Mouse (Mus musculus) intestine, embryonic 14.5 days (tissue): ENCODE data around the gene Spred3. TPM values are rescaled to one million over a fixed set of nuclear protein-coding genes. Genes with fewer than 3 reads are reported as not detected.
A peak's percentile ranks its signal among the peaks of the same experiment; 100 is the strongest.
"Not testable (repeated sequence)": the region's sequence is repeated elsewhere in the genome, so short reads cannot be mapped to it uniquely, and the experiment has no call there.

ENCODE experiments used
- ATAC-seq: fragments of 200-750 bp; cut with Nextera tagmentation; replicated peaks from 2 replicates; pipeline ENCODE4 v1.8.0; 2017; ENCODE audit warnings: low read depth, moderate number of reproducible peaks, moderate TSS enrichment, moderate library complexity; ENCODE audit not compliant: low FRiP score, low TSS enrichment
- DNase-seq: peaks from one replicate; pipeline ENCODE4 v3.0.0-alpha.2; 2018; ENCODE audit warnings: low spot score
- H3K27ac ChIP-seq: fragments of 300-500 bp; sonication (generic); 2 replicates; pipeline ENCODE4 v1.5.1; 2014; ENCODE audit warnings: low read depth, mild to moderate bottlenecking, control low read depth
- H3K27me3 ChIP-seq: fragments of 300-500 bp; sonication (generic); replicated peaks from 2 replicates; pipeline ENCODE4 v1.6.1; 2014; ENCODE audit warnings: low read length, control low read depth; ENCODE audit not compliant: control insufficient read depth, insufficient read depth
- H3K36me3 ChIP-seq: fragments of 300-500 bp; sonication (generic); 2 replicates; pipeline ENCODE4 v1.6.1; 2014; ENCODE audit warnings: low read length, control low read depth; ENCODE audit not compliant: control insufficient read depth, insufficient read depth
- H3K4me1 ChIP-seq: fragments of 300-500 bp; sonication (generic); replicated peaks from 2 replicates; pipeline ENCODE4 v1.6.1; 2014; ENCODE audit warnings: low read length, control low read depth, mixed read lengths; ENCODE audit not compliant: control insufficient read depth, insufficient read depth
- H3K4me2 ChIP-seq: fragments of 300-500 bp; sonication (generic); 2 replicates; pipeline ENCODE4 v1.6.1; 2014; ENCODE audit warnings: low read length
- H3K4me3 ChIP-seq: fragments of 300-500 bp; sonication (generic); 2 replicates; pipeline ENCODE4 v1.5.1; 2014; ENCODE audit warnings: low read depth, low read length, control low read depth, mixed read lengths
- H3K9ac ChIP-seq: fragments of 300-500 bp; sonication (generic); 2 replicates; pipeline ENCODE4 v1.6.1; 2014; ENCODE audit warnings: mild to moderate bottlenecking, low read length
- H3K9me3 ChIP-seq: fragments of 300-500 bp; sonication (generic); 2 replicates; pipeline ENCODE4 v1.6.1; 2016; ENCODE audit warnings: low read length, control low read depth; ENCODE audit not compliant: control insufficient read depth
- WGBS: fragments of 180-500 bp; shearing (Covaris S2); extraction: QIAGEN DNeasy Blood & Tissue Kit; methylation state at CpG from one replicate; pipeline ENCODE4 v1.1.7; 2014; 5-methylcytosine and 5-hydroxymethylcytosine counted together
- polyA plus RNA-seq: library from polyadenylated mRNA; unstranded; fragments of >200 nt; fragmentation: Nextera tagmentation; extraction: Ambion mirVana; gene quantifications from 2 replicates; pipeline ENCODE4 v1.2.1, GENCODE M21; 2014

The Spred3 gene
- 3.8 and 4.7 TPM in 2 replicates for polyA plus RNA-seq

DNA sequence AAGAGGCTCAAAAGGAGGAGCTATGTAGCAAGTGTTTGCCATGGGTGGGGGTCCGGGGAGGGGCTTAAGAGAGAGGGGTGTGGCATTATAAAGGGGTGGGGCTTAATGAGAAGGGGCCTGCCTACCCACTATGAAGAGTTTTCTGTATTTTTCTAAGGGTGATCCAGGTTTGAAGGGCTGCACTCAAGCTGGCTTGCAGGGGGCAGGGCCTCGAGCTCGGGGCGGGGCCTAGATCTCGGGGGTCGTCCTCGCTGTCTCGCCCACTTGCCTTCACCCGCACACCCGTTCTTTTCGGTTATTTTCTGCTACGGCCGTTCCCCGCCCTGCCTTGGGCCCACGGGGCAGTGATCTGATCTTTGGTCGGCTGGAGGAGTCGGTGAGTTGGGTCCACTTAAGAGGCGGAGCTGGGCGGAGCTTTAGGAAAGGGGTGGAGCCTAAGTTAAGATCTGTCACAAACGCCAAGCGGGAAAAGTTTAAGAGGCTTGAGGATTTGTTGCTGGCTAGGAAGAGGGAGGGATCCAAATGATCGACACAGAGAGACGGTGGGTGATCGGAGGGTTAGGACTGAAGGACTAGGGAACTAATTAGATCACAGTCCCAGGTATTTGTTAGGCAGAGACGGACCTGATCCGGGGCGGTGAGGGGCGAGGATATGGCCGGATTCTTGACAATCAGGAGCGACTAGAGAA, at the start of gene Spred3, which contains the start of gene Ggn:
TSS of gene Spred3 (minus strand) at position 346 of the 689 bp plus-strand sequence.
TSS of gene Ggn (plus strand) at position 145 of the 689 bp plus-strand sequence.
- 1% methylated on average over 30 of the region's 30 CpGs for WGBS

DNA sequence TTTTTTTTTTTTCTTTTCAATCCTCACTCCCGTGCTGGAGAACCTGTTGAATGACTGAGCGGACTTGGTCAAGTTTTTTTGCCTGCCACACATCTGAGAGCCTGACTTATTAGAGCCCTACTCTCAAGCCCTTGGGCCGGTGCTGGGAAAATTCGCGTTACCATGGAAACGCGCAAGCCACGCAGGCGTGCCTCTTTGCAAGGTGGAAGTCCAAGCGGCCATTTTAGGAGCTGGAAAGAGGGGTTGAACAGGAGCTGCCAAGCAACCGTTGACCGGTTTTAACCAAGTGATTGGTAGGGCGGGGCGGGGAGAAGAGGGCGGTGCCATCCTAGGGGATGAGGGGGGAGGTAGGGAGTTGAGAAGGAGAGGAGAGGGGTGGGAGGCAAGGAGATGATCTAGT, 44.6 kb upstream of the Spred3 start:
- Histone ChIP-seq H3K9me3 (peaks cover 4% of the 10 kb centered on the region; the same call in 1 of the 2 replicates), H3K27me3 (no peaks in the 10 kb centered on the region; the same call in 1 of the 2 replicates), H3K27ac (no peak overlapping the region), H3K4me3 (no peak overlapping the region), H3K36me3 (no peaks in the 10 kb centered on the region), H3K9ac (no peak overlapping the region), H3K4me1 (no peaks in the 10 kb centered on the region), H3K4me2 (no peak overlapping the region)
- DNase-seq = no peak
- 46% methylated on average over 15 of the region's 15 CpGs for WGBS
- no peak for ATAC-seq

More for the DNA sequence above, at the start of gene Spred3, which contains the start of gene Ggn:
- DNase-seq (peak; percentile 92), ATAC-seq (peak; percentile 75)
- Histone ChIP-seq H3K36me3 (peaks cover 25% of the 10 kb centered on the region), H3K27ac (peak within 1 kb of the TSS; percentile 52; the same call in 1 of the 2 replicates), H3K9me3 (no peaks in the 10 kb centered on the region), H3K9ac (peak within 1 kb of the TSS; percentile 44), H3K27me3 (peaks cover 37% of the 10 kb centered on the region), H3K4me1 (peaks cover 16% of the 10 kb centered on the region), H3K4me3 (peak within 1 kb of the TSS; percentile 56), H3K4me2 (peak within 1 kb of the TSS; percentile 64)

GRCm38 (mm10) chr7:29214236-29214635, 44.0 kb upstream of the Spred3 start:
- no peaks in the 10 kb centered on the region for H3K36me3 ChIP-seq
- H3K9ac ChIP-seq = no peak overlapping the region
- H3K4me1 ChIP-seq = no peaks in the 10 kb centered on the region
- DNase-seq (no peak), ATAC-seq (no peak)
- 62% methylated on average over 2 of the region's 2 CpGs for WGBS
- peaks cover 2% of the 10 kb centered on the region; the same call in 1 of the 2 replicates for H3K9me3 ChIP-seq
- no peaks in the 10 kb centered on the region; the same call in 1 of the 2 replicates for H3K27me3 ChIP-seq
- H3K27ac ChIP-seq = no peak overlapping the region
- no peak overlapping the region for H3K4me3 ChIP-seq
- no peak overlapping the region for H3K4me2 ChIP-seq

- ATAC-seq = 0 out of 2 replicates have a peak, but pooled peaks have one; percentile 37
- Histone ChIP-seq H3K36me3 (no peaks in the 10 kb centered on the region), H3K27me3 (no peaks in the 10 kb centered on the region; the same call in 1 of the 2 replicates), H3K9me3 (no peaks in the 10 kb centered on the region; the same call in 1 of the 2 replicates), H3K4me2 (peak within 1 kb of the TSS; percentile 30), H3K9ac (no peak within 1 kb of the TSS), H3K4me1 (no peaks in the 10 kb centered on the region), H3K4me3 (no peak within 1 kb of the TSS), H3K27ac (no peak within 1 kb of the TSS)
- 4% methylated on average over 20 of the region's 20 CpGs for WGBS
- peak; percentile 68 for DNase-seq
Measured at GRCm38 (mm10) chr7:29213675-29214082, 43.5 kb upstream of the Spred3 start, which contains the start of gene Catsperg1. Catsperg1 (minus strand) TSS chr7:29214035.

DNA sequence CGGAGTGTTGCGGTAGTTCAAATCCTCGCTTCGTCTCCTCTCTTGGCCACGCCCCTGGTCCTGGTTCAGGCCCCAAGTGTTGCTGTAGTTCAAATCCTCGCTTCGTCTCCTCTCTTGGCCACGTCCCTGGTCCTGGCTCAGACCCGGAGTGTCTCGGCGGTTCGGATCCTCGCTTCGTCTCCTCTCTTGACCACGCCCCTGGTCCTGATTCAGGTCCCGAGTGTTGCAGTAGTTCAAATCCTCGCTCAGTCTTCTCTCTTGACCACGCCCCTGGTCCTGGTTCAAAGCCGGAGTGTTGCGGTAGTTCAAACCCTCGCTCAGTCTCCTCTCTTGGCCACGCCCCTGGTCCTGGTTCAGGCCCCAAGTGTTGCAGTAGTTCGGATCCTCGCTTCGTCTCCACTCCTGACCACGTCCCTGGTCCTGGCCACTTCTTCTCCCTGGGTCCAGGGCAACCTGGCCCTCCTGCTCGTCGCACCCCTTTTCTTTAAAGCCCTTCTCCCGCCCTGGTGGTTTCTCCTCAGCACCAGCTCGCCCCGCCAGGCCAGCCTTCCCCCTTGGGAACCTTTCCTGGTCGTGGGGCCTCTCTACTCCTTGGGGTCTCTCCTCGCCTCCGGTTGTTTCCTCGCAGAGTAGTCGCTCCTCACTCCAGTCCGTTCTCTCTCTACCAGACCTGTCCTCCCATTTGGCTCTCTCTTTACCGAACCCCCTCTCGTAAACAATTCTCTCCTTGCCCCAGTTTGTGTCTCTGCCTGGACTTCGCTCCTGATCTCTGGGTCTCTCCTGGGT, 42.8 kb upstream of the Spred3 start:
- DNase-seq, H3K9ac ChIP-seq, H3K4me3 ChIP-seq, H3K27me3 ChIP-seq, H3K27ac ChIP-seq, H3K4me1 ChIP-seq, ATAC-seq, H3K9me3 ChIP-seq, H3K36me3 ChIP-seq: not testable (repeated sequence)
- WGBS = 21% methylated on average over 40 of the region's 40 CpGs
- H3K4me2 ChIP-seq = peak overlapping the region; percentile 30

GRCm38 (mm10) chr7:29212199-29212765, 42.1 kb upstream of the Spred3 start:
- WGBS = 17% methylated on average over 26 of the region's 26 CpGs
- no peak overlapping the region; the same call in 1 of the 2 replicates for H3K27ac ChIP-seq
- ATAC-seq = no peak
- peak overlapping the region; percentile 44 for H3K4me2 ChIP-seq
- no peaks in the 10 kb centered on the region; the same call in 1 of the 2 replicates for H3K9me3 ChIP-seq
- H3K4me1 ChIP-seq = no peaks in the 10 kb centered on the region
- H3K27me3 ChIP-seq = no peaks in the 10 kb centered on the region; the same call in 1 of the 2 replicates
- no peak for DNase-seq
- H3K9ac ChIP-seq = no peak overlapping the region
- 0 out of 2 replicates have a peak overlapping the region, but pooled peaks have one; percentile 30 for H3K4me3 ChIP-seq
- H3K36me3 ChIP-seq = no peaks in the 10 kb centered on the region

GRCm38 (mm10) chr7:29211415-29212198, 41.4 kb upstream of the Spred3 start:
- Histone ChIP-seq H3K9ac (no peak overlapping the region), H3K9me3 (no peaks in the 10 kb centered on the region; the same call in 1 of the 2 replicates), H3K4me3 (peak overlapping the region; percentile 30), H3K27ac (peak overlapping the region; percentile 52), H3K4me2 (peak overlapping the region; percentile 44), H3K4me1 (no peaks in the 10 kb centered on the region), H3K27me3 (no peaks in the 10 kb centered on the region; the same call in 1 of the 2 replicates), H3K36me3 (no peaks in the 10 kb centered on the region)
- peak; percentile 85 for ATAC-seq
- WGBS = 5% methylated on average over 34 of the region's 34 CpGs
- DNase-seq = peak; percentile 91
